In the genomic region with DNA sequence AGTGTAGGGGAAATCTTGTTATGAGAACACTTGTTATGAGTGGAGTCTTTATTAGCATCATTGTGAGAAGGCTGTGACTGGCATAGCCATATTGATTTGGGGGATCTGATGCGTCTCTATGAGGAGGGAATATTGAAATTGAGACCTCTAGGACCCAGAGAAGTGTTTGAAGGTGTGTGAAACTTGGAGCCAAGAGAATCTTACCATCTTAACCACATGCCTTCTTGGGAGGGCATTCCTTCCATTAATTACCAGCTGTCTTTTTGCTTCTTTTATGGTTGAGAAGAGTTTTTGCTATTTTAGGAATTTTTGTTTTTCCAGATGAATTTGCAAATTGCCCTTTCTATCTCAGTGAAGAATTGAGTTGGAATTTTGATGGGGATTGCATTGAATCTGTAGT, we compare ENCODE assay signal across 16 mouse cellular contexts.
"Had no signal": no experiment of that assay in that cellular context is flagged by ENCODE, and none has a peak within 500 bp of the region (broad histone marks: within the 10 kb centered on the region; RNA-seq: fewer than 3 reads in every experiment).

No protein-coding gene starts in this region.

- DNase-seq: kidney, adult 11 months; kidney, adult 8-10 months; kidney, postnatal 14 days; kidney, postnatal 4 days; liver, postnatal 0 days; lung, embryonic 14.5 days; right cerebral cortex, postnatal 14 days; right cerebral cortex, postnatal 4 days; thymus, adult 2 months; thymus, postnatal 14 days; thymus, postnatal 4 days had no signal

- H3K36me3 ChIP-seq: midbrain, embryonic 10.5 days; midbrain, embryonic 13.5 days had no signal

- H3K27ac ChIP-seq: liver, embryonic 14.5 days; midbrain, embryonic 10.5 days; midbrain, embryonic 13.5 days; stomach, postnatal 0 days had no signal

- H3K4me2 ChIP-seq: lung, embryonic 14.5 days; midbrain, embryonic 13.5 days had no signal

- H3K27me3 ChIP-seq: megakaryocyte, embryonic 14.5 days; midbrain, embryonic 13.5 days had no signal

- H3K4me1 ChIP-seq: midbrain, embryonic 10.5 days; midbrain, embryonic 13.5 days had no signal

- H3K4me3 ChIP-seq: megakaryocyte, embryonic 14.5 days; midbrain, embryonic 10.5 days; midbrain, embryonic 13.5 days had no signal
